Mouse (Mus musculus): ENCODE results near the gene Tenm2.

Gene Tenm2

GRCm38 (mm10) chr11:35974632-35975450, 1260.9 kb downstream of the Tenm2 start:
- DNase-seq = peak; percentile 80 to 83

GRCm38 (mm10) chr11:35973135-35973534, 1262.6 kb downstream of the Tenm2 start:
- DNase-seq = no peak

GRCm38 (mm10) chr11:35972270-35972931, 1263.4 kb downstream of the Tenm2 start:
- DNase-seq = no peak

- DNase-seq = peak; percentile 44 to 65
Observed at GRCm38 (mm10) chr11:35970806-35971705, 1264.7 kb downstream of the Tenm2 start.

- DNase-seq = no peak
Observed at GRCm38 (mm10) chr11:35968291-35968690, 1267.5 kb downstream of the Tenm2 start.

- no peak for DNase-seq
Observed at GRCm38 (mm10) chr11:35963981-35964549, 1271.7 kb downstream of the Tenm2 start.

GRCm38 (mm10) chr11:35963554-35963953, 1272.2 kb downstream of the Tenm2 start:
- DNase-seq = peak; percentile 73 to 80

- no peak for DNase-seq
Observed at GRCm38 (mm10) chr11:35962431-35962830, 1273.3 kb downstream of the Tenm2 start.

- peak; percentile 45 to 69 for DNase-seq
Observed at GRCm38 (mm10) chr11:35959270-35959669, 1276.5 kb downstream of the Tenm2 start.
